ENCODE assay signal across 9 mouse cellular contexts in genomic region chr14:25522415-25522814, GRCm38 (mm10).
DNase-seq lines count a peak whose midpoint lies in the region; ATAC-seq lines count a peak whose summit lies in the region.
"Had no signal": no experiment of that assay in that cellular context is flagged by ENCODE, and none has a peak within 500 bp of the region (broad histone marks: within the 10 kb centered on the region; RNA-seq: fewer than 3 reads in every experiment).

No protein-coding gene starts in this region.

- 0 out of 2 replicates have a peak overlapping the region, but pooled peaks have one; percentile 2 for H3K9ac ChIP-seq in kidney, embryonic 14.5 days (ENCODE audit: low read depth, low read length)
- no peak overlapping the region for H3K9ac ChIP-seq in liver, embryonic 16.5 days (ENCODE audit: low read depth, low read length)

- 30% methylated on average over 4 of the region's 4 CpGs for WGBS in kidney, embryonic 14.5 days
- WGBS in liver, embryonic 16.5 days (ENCODE audit: insufficient replicate concordance) = 10% methylated on average over 4 of the region's 4 CpGs

- H3K36me3 ChIP-seq in kidney, embryonic 14.5 days (ENCODE audit: control insufficient read depth, insufficient read depth, low read length) = peaks cover 8% of the 10 kb centered on the region; the same call in 1 of the 2 replicates
- no peaks in the 10 kb centered on the region for H3K36me3 ChIP-seq in liver, embryonic 16.5 days (ENCODE audit: control insufficient read depth, insufficient read depth)

- 0 out of 2 replicates have a peak overlapping the region, but pooled peaks have one; percentile 37 for H3K27ac ChIP-seq in kidney, embryonic 14.5 days (ENCODE audit: low read depth, low read length)
- H3K27ac ChIP-seq in liver, embryonic 16.5 days (ENCODE audit: low read length) = peak overlapping the region; percentile 33

- intact Hi-C loops in gastrocnemius, postnatal 14 days (cut with DNase I; ENCODE audit: low total_unique reads) = no loop called here
- intact Hi-C loops in left cerebral cortex, postnatal 4 days (cut with DNase I) = no loop called here

- H3K27me3 ChIP-seq in kidney, embryonic 14.5 days (ENCODE audit: control insufficient read depth, insufficient read depth, low read length) = no peaks in the 10 kb centered on the region
- H3K27me3 ChIP-seq in liver, embryonic 16.5 days (ENCODE audit: control insufficient read depth, insufficient read depth, low read depth, low read length) = no peaks in the 10 kb centered on the region

- H3K4me1 ChIP-seq in kidney, embryonic 14.5 days (ENCODE audit: control insufficient read depth, insufficient read depth, low read length) = peaks cover 65% of the 10 kb centered on the region
- H3K4me1 ChIP-seq in liver, embryonic 16.5 days (ENCODE audit: control insufficient read depth, low read depth, low read length) = peaks cover 80% of the 10 kb centered on the region

- ATAC-seq in kidney, embryonic 14.5 days (ENCODE audit: low FRiP score, low TSS enrichment) = no peak
- peak; percentile 47 for ATAC-seq in erythroblast, adult 5-6 weeks (replicated peaks; ENCODE audit: low FRiP score, poor library complexity, severe bottlenecking)
- peak; percentile 78 for ATAC-seq in liver, embryonic 16.5 days (ENCODE audit: low read depth)
- no peak for ATAC-seq in monocyte, adult 5-6 weeks (replicated peaks; ENCODE audit: insufficient number of reproducible peaks, low FRiP score, low TSS enrichment, poor library complexity, severe bottlenecking)

- H3K4me3 ChIP-seq in kidney, embryonic 14.5 days (ENCODE audit: low read length) = no peak overlapping the region
- no peak overlapping the region for H3K4me3 ChIP-seq in liver, embryonic 16.5 days (ENCODE audit: low read depth, low read length)

- no peak for DNase-seq in kidney, postnatal 14 days
- peak; percentile 90 for DNase-seq in MEL-GATA-1-ER (ENCODE audit: extremely low read depth, low read depth)
- no peak for DNase-seq in gastrocnemius, postnatal 14 days
- DNase-seq in left cerebral cortex, postnatal 4 days = no peak
- DNase-seq: right cerebral cortex, postnatal 25 days had no signal

- H3K4me2 ChIP-seq in kidney, embryonic 14.5 days (replicated peaks; ENCODE audit: low read depth, low read length) = no peak overlapping the region
- no peak overlapping the region for H3K4me2 ChIP-seq in liver, embryonic 16.5 days (ENCODE audit: low read depth, low read length)

- H3K9me3 ChIP-seq in kidney, embryonic 14.5 days (ENCODE audit: control insufficient read depth, low read length) = no peaks in the 10 kb centered on the region
- H3K9me3 ChIP-seq in liver, embryonic 16.5 days (replicated peaks; ENCODE audit: control insufficient read depth, low read length) = no peaks in the 10 kb centered on the region

Comparison
In these comparisons a context has a peak if more than half of its experiments do, and no peak if none do; other contexts are left out.
1. ATAC-seq: peak in erythroblast, adult 5-6 weeks (single experiment) and liver, embryonic 16.5 days (single experiment); none in kidney, embryonic 14.5 days (single experiment) and monocyte, adult 5-6 weeks (single experiment).